Mouse (Mus musculus) heart, postnatal 0 days (tissue): Measurements from ENCODE around the gene Rpl23.

Experiments used
- CTCF ChIP-seq: IDR thresholded peaks from 2 replicates; pipeline ENCODE4 v1.5.1; 2016; ENCODE audit warnings: antibody characterized with exemption, control low read depth, low read depth
- EP300 ChIP-seq: IDR thresholded peaks from 2 replicates; pipeline ENCODE4 v1.6.1; 2016; ENCODE audit warnings: antibody characterized with exemption, low read depth

DNA sequence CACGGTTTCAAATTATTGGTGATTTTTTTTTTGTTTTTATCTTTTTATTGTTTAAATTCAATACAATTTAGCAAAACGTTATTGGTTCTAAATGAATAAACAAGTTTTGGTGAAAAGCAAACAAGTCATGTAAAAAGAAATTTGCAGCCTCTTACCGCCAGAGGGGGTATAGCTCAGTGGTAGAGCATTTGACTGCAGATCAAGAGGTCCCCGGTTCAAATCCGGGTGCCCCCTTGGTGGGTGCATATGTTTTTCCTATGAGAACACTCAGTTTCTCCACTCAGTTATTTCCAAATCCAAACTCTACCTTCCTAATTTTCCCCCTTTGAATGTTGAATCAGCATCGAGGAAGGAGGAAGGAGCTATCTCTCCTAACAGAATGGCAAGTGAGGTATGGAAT lies 14.7 kb upstream of the Rpl23 start:
- TF ChIP-seq CTCF: peak; percentile 29; the same call in 1 of the 2 replicates
- no peak for TF ChIP-seq EP300
